Mouse (Mus musculus) mesoderm, embryonic 11.5 days (tissue): ENCODE measurements around the gene Tmem206.
A peak's percentile ranks its signal among the peaks of the same experiment; 100 is the strongest.

ENCODE experiments used
- DNase-seq: peaks from one replicate; pipeline ENCODE4 v3.0.0-alpha.2; 2012; ENCODE audit warnings: low read depth, low spot score

Tmem206 gene

DNA sequence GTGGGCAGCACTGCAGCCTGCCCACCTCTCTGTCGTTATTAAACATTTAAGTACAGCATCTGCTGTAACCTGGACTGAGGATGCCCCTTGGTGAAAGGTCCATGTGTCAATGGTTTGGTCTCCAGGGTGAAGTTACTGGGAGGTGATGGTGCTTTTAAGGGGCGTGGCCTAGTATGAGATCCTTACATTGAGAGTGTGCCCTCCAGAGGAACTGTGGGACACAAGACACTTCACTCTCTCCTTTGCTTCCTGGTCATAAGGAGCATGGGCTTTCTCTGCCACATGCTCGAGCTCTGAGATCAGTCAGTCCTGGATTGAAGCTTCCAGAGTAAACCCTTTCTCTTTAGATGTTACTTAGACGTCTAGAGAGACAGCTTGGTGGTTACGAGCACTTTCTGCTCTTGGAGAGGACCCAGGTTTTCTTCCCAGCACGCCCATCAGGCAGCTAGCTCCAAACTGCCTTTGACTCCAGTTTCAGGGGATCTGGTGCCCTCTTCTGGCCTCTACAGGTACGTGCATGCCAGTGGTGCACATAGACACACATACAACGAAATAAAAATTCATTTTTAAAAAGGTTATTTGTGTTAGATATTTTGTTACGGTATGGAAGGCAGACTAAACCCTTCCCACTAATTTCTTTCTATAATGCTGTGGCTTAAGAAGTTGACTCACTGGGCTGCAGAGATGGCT lies 17.8 kb upstream of the Tmem206 start:
- no peak for DNase-seq

DNA sequence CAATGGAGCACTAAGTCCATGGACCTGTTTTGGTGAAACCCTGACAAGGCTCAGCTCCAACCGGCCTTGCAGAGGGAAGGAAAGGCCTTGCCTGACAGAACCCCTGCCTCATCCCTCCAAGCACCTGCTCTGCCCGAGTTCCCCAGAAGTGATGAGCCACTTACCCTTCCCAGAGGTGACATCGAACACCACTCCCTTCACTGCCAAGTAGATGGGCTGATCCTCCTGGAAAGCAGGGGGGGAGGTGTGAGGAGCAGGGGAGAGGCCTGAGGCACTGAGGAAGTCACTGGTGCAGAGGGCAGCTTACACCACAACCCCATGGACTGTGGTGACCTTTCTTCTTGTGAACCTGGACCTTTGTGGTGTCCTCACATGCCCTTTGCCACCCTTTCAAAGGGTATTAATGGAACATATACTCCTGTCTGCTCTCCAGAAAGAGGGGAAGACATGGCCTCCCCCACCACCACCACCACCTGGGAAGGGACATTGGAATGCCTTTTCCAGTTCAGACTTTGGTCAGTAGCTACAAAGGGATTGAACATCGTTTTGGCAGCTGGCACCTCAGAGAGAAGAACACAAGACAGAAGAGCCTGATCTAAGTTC lies 14.3 kb upstream of the Tmem206 start:
- DNase-seq: no peak

DNA sequence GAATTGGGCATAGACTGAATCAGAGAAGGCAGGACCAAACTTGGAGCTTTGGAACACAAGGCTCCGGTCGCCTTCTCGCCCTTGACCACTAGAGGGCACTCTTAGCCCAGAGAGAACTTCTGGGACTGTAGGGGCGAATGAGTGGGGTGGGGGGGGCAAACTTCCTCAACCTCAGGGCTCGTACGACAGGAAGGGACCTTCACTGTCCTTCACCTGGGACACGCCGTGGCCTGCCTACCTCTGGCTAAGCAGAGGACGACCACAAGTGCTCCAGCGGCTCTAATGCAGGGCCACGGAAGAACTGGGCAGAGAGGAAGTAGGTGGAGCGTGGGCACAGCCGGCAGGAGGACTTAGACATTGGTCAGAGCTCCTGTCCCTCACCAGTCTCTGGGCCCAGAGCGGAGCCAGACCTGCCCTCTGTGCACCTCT lies 13.2 kb upstream of the Tmem206 start:
- DNase-seq: peak; percentile 85

DNA sequence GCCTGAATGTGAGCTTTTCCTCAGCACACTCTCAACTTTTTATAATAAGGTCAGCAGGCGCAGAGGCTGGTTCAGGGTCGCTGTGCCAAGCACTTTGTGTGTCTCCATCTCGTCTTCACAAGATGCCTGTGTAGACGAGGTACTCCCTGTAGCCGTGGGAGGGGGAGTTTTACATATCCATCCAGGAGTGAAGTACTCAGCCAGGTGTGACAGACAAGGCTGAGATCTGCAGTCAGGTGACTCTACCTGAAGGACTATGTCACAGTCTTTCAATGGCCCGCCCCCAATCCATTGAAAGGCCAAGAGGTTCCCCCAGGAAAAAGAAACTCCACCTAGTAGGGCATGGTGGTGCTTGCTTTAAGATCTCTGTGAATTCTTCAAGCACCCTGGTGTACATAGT lies 12.6 kb upstream of the Tmem206 start:
- no peak for DNase-seq

DNA sequence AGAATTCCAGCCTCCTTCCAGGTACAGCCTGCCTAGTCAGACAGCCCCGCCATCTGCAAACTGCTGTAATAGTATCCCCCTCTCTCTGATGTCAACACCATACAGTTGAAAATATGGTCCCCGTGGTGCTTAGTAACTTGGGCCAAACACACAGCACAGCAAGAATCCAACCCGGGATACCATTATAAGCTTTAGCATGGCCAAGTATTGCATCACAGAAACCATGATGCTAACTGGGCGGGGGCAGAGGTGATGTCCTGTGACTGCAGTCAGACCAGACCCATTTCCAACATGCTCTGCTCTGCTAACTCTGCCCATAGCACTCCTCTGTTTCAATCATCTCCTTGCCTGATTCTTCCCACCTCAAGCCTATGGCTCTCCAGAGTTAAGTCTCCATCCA lies 11.8 kb upstream of the Tmem206 start:
- no peak for DNase-seq

DNA sequence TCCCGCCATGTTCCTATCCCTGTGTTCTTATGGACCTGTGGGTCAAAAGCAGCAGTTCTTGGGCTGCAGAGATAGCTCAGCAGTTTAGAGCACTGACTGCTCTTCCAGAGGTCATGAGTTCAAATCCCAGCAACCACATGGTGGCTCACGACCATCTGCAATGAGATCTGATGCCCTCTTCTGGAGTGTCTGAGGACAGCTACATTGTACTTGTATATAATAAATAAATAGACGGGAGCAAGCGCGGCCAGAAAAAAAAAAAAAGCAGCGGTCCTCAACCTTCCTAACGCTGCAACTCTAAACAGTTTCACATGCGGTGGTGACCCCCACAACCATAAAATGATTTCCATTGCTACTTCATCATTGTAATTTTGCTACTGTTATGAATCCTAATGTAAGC lies 8.9 kb upstream of the Tmem206 start:
- DNase-seq: no peak

DNA sequence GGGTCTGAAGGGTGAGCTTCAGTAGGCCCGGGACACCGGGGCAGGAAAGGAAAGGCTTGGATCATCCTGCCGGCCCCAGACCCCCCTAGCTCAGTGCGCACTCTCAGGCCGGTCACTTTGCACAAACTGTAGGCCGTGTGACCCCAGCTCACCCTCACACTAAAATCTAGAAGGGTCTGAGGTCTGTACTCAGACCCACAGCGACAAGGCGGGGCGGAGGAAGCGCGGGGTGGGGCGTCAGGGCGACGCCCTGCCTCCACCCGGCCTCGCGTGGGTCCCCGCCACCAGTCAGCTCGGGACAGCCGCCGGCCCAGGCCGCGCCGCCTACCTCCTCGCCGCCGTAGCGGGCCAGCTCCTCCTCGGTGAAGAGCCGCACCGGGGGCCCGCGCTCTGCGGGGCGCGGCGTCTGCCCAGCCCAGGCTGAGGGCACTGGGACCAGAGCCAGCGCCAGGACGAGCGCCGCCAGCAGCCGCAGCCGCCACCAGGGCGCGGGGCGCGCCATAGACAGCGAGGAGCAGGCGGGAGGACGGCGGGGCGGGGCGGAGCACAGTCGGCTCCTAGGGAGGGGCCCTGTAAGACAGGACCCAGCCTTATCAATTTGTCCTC lies 8.0 kb upstream of the Tmem206 start, which contains the start of gene Nenf:
TSS of gene Nenf (minus strand) at position 604 of the 606 bp plus-strand sequence.
- peak; percentile 53 for DNase-seq

DNA sequence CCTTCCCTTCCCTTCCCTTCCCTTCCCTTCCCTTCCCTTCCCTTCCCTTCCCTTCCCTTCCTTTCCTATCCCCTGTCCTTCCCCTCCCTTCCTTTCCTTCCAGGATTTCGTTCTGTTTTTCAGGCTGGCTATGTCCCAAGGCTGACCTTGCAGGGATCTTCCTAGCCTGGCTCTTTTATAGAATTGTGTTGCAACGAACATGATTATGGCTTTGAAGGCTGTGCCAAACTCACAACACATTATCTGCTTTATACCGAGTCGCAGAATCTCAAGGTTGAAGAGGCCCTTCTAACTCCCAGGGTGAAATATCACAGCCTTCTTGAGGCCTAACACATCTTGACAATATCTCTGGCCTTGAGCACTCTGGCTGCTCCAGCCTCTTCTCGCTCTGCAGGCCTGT lies 7.0 kb upstream of the Tmem206 start:
- DNase-seq: no peak

DNA sequence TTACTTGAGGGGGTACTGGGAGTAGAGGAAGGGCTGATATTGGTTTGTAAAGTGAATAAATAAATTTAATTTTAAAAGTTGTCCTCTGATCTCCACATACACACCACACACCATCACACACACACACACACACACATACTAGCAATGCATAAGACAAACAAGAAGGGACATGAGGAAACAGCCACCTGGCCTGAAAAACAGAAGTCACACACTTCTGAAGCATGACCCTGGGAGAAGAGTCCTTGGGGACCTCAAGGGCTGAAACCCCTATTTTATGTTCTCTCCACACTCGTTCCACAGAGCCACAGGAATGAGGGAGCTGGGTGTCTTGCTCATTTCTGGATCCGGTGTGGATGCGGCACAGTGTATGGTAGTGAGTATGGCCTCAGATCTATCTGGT lies 2.3 kb upstream of the Tmem206 start:
- DNase-seq: no peak

DNA sequence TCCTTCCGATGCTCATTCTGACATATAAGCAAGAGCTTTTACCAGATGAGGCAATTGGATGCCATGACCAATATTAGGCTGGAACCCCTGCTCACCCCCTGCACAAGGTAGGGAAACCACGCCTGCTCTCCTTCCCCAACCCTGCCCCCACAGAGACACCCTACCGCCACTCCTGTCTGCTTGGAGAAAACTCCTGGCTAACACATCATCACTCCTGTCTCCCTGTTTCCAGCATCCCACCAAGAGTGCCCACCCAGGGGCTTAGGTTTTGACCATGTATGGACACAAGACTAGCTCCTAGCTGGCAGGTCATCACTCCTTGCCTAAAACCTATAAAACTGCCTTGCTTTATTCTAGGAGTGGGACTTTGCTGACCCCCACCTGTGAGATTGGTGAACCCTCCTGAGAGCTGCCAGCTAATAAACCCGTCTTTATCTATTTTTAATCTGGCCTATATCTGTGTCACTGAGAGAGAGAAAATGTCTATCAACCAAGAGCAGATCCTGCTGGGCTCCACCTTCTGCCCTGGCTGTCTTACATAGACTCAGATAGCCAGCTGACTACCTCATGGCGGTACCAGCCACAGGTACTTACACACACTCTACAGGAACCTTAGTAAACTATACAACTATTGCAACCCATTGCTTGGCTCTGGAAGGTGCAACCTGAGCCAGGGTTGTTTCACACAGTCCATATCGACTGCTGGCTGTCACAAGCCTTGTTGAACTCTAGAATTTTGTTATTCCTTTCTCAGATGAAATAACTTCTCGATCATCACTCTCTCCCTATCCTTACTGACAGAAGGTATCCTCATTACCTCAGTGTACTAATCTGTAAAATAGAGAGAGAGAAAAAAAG lies 750 bp upstream of the Tmem206 start:
- no peak for DNase-seq

DNA sequence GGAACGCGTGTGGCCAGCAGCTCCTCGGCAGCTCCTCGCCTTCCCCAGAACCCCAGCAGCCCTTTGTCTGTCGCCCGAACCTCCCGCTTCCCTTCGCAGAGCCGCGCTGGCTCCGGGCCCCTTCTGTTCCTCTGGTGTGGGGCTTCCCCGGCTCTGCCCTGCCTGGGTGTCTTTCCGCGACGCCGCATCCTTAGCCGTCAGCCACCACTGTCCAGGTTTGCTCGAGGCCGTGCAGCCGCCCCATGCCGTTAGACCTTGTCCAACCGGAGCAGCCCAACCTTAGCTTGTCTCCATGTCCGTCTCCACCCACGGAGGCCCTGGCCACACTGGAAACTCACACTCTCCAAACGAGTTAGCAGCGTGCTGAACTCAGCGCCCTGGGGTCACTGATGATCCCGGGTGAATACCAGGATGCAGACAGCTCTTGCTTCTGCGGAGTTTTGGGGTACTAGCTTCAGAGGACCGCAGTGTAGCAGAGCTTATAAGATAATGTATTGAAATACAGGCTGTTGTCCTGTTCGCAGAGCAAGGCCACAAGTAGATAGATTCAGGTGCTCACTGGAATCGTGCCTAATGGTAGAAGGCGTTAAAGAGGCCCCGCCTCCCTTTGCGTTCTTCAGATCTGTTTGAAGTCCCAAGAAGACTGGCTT lies 646 bp downstream of the Tmem206 start:
- DNase-seq: peak; percentile 49

DNA sequence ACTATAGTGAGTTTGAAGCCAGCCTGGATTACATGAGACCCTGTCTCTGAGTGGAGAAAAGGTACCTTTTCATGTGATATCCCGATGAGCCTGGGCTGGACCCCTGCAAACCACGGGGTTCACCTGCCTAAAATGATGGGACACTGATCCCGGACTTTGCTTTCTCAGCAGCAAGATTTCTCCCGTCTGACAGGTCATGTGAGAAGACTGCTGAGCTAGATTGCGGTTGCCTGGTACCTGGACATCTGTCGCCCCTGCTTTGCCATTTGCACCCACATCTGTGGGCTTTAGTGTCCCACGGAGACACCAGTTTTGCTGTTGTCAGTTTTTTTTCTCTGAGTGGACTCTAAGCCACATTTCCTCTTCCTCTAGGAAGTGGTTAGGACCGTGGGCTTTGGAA lies 1.5 kb downstream of the Tmem206 start:
- DNase-seq: no peak

DNA sequence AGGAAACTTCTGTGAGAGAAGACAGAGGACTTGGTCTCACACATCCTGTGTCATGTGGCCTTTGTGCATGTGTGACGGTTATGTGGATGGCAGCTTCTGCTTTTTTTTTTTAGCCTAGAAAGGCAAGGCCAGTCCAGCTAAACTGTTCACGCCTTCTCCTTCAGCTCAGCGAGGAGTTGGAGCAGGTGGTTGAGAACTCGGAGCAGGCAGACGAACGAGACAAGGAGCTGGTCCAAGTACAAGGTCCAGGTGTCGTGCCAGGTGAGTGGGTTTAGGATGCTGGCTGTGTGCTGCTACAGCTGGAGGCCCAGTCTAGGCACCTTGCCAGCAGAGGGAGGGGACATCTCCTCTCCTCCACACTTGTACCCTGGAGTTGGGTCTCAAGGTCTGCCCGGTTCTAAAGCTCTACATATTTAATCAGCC lies 2.3 kb downstream of the Tmem206 start:
- no peak for DNase-seq

DNA sequence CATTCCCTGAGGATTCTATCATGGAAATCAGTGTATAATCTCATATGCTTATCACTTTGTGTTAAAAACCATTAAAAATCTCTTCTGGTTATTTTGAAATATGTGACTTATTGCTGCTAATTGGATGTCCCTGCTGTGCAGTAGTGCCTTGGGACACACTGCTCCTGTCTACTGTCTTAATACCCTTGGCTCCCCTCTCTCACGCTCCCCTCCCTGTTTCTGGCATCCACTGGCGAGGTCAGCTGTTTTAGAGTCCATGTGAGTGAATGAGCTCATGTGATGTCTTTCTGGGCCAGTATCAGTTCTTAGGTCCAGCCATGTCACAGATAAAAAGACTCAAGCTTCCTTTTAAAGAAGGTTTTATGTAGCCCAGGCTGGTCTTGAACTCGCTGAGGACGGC lies 4.6 kb downstream of the Tmem206 start:
- no peak for DNase-seq

DNA sequence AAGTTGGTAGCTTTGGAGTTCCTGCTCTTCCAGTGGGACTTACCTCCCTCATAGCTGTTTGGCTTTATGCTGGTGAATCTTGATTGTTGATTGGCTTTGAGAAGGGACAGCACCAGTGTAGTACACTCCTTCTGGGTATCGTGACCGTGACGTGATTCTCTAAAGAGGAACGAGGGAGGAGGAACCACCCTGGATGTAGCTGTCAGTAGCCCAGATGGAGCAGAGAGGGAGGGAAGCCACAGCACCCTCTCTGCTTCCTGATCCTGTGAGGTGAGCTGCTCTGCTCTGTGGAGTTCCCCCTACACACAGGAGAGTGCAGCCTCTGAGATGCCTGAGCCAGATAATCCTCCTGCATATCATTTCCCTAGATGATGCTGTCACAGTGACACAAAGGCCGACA lies 8.8 kb downstream of the Tmem206 start:
- DNase-seq: no peak

DNA sequence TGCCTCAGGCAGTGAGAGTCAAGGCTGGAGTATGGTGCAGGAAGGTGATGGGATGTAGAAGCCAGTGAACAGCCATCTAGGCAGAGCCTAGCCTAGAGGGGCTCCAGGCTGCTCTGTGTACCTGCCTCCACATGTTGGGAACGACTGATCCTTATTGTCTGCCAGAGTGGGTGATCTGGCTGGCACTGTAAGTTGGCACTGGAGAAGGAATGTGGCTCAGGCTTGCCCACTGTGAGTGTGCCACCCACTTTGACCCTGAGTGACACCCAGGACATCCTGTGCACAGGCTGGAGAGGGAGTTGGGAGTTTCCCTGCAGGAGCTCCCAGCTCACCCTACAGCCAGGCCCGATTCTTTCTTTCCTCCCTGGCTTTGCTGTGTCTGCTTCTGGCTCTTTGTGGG lies 14.2 kb downstream of the Tmem206 start:
- no peak for DNase-seq

DNA sequence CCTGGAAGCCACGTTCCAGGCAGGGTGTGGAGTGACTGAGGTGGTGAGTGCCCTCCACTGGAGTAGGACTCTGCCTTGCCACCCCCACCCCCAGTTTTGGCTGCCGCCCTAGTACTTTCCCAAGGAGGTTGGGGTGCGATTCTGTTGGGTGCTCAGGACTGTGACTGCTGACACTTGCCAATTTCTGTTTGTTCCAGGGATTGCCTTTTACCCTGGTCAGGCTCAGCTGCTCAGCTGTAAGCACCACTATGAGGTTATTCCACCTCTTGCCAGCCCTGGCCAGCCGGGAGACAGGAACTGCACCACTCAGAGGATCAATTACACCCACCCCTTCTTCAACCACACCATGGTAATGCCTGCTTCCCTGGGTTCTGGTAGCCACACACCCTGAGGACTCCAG lies 14.8 kb downstream of the Tmem206 start:
- no peak for DNase-seq

DNA sequence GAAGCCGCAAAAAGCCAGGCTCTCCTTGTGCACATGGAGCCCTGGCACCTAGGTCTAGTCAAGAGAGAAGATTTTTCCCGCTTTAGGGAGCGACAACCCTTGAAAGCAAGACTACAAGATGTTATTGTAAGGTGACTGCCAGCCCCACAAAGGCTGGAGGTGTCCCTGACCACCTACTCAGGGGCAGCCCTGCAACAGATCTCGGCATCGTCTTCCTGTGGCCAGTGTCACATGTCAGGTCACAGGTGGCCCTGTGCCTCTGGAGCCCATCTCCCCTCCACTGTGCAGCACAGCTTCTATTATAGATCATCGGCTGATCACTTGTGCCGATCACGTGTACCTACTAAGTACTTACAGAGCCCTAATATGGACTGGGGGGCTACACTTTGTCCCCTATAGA lies 21.9 kb downstream of the Tmem206 start:
- DNase-seq: no peak

DNA sequence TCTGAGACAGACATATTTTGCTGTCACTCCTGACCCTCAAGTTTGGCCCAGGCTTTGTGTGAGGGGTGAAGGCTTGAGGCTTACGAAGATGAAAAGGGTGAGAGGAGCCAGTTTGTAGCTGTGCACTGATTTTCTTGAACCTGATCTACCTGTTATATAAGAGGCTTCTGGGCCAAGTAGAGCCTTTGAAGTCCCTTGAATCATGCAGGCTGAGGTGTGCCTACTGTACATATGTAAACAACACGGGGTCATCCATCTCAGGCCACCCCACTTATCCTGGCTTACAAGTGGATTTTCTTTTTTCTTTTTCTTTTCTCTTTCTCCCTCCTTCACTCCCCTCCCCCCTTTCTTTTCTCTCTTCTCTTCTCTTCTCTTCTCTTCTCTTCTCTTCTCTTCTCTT lies 22.9 kb downstream of the Tmem206 start:
- no peak for DNase-seq

DNA sequence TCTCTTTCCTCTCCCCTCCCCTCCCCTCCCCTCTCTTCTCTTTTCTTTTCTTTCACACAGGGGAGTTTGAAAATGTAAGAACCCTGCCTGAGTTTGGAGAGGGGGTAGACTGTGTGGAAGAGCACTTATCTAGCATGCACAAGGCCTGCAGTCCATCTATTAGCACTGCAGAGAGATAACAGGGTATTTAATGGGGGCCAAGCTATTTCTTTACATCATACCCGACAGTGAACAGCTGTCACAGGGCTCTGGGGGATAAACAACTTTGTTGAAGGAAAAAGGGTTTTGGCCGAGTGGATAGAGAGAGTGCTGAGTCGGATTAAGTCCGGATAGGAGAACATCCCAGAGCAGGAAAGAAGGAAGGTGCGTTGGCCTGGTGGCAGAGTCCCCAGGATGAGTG lies 23.3 kb downstream of the Tmem206 start:
- DNase-seq: no peak

DNA sequence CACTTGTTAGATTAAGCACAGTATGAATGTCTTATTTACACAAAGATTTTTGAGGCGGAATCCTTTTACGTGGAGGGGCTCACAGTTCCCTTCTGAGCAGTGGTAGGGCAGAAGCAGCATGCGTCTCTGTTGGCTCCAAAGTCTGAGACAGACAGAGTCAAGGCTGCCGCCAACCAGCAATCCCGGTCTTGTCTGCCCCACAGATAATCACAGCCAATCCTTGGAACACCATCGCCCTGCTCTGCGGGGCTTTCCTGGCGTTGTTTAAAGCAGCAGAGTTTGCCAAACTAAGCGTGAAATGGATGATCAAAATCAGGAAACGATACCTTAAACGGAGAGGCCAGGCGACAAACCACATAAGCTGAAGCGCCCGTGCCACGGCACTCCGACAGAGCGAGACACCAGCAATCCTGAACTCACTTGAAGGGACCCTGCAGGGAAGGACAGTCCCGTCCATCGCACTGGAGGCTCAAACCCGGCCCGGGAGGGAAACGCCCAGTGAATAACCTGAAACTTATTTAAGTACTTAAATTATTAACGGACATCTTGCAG lies 23.9 kb downstream of the Tmem206 start:
- no peak for DNase-seq
